Mouse (Mus musculus): Measurements from ENCODE around the gene Cdip1.
"Not testable (repeated sequence)": the region's sequence is repeated elsewhere in the genome, so short reads cannot be mapped to it uniquely, and the experiment has no call there.

The Cdip1 gene

DNA sequence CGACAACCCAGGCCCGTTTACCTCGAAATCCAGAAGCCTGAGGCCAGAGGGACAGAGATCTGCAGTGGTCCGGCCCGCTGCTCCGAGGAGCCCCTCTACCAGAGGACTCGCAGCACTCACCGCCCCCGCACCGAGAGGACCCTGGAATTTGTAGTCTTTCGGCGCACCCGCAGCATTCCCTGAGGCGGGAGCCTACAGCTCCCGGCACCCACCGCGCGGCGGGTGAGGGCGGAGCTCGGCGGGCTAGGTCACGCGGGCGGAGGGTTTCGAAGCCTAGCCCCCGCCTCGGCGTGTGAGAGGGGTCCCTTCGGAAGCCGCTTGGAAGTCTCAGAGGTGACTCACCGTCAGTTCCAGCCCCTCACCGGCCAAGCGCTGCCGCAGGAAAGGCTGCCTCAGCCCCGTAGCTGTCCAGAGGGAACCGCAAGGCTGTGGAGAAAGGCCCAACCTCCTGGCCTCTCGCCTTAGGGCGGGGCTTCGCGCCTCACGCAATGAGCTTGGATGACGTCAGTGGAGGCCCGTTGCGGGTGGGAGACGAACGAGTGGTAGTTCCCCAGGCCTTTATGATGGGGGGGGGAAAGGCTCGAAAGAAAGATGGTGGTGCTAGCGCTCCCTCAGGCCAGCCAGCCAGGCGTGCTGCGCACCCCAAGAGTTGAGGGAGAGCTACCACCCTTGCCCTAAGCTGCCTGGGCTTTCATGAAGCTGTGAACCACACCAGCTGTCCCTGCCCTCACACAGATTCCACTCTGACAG is at the start of gene Cdip1:
TSS of gene Cdip1 (minus strand) at position 483 of the 750 bp plus-strand sequence.
- DNase-seq = peak; percentile 98

DNA sequence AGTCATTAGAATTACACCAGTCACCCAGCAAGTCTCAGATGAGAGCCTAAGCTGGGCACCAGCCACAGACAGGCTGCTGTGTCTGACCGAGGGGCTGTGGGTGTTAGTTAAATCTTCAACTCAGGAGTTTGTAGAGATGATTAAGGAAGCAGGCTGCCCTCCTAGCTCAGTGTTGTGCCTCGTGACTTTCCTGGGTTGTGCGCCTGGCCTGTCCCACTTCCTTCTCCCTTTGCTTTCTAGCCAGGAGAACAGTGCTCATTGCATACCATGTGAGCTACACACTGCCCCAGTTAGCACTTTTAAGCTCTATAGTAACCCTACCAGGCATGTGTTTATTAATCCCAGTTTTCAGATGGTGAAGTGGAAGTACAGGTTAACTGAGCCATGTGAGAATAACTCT is 49.5 kb upstream of the Cdip1 start:
- no peak for DNase-seq

DNA sequence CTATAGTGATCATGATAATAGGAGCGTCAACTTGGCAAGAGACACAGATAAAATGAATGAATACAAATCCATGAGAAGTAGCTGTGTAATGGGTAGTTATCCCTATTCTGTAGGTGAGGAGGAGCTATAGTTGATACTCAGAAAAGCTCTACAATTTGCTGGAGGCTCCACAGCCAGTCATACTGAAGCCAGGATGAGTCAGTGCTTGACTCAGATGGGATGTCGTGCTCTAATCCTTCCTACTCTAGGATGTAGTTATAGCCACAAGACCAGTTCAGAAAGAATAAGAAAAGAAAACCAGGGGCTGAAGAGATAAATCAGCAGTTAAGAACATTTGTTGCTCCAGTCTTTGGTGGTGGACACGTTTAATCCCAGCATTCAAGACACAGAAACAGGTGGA is 47.5 kb upstream of the Cdip1 start:
- no peak for DNase-seq

DNA sequence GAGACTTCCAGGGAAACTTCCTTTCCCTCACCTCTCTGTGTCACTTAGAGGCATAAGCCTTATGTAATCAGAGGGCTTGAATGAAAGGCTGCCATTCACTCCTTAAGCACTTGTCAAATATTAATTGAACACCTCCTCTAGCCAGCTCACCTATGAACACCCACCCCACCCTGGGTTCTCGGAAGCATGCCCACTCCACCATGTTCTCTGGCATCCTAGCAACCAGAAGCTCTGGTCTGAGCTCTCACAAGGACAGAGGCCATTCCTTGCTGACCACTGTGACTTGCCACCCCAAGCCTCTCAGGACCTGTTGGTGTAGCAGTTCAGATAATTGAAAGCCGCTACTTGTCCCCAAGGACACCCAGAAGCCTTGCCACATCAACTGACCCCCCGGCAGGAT is 45.1 kb upstream of the Cdip1 start, which contains the start of gene 4930562C15Rik:
TSS of gene 4930562C15Rik (plus strand) at position 226 of the 400 bp plus-strand sequence.
- peak; percentile 14 for DNase-seq

DNA sequence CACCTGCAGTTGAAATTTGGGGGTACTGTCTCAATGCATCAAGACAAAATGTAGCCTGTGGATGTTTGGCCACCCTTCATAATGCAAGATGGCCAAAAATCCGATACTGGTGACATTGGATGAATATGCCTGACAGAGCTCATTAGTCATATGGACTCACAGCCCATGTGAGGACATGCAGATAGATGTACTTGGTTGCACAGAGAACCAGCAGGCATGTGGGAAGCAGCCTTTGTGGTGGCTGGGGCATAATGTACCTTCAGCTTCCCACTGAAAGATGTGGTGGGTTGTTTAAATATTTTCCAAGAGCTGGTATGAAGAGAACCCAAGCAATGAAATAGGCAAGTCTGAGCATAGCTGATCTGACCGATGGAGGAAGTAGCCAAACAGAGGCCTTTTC is 43.8 kb upstream of the Cdip1 start:
- DNase-seq = no peak

DNA sequence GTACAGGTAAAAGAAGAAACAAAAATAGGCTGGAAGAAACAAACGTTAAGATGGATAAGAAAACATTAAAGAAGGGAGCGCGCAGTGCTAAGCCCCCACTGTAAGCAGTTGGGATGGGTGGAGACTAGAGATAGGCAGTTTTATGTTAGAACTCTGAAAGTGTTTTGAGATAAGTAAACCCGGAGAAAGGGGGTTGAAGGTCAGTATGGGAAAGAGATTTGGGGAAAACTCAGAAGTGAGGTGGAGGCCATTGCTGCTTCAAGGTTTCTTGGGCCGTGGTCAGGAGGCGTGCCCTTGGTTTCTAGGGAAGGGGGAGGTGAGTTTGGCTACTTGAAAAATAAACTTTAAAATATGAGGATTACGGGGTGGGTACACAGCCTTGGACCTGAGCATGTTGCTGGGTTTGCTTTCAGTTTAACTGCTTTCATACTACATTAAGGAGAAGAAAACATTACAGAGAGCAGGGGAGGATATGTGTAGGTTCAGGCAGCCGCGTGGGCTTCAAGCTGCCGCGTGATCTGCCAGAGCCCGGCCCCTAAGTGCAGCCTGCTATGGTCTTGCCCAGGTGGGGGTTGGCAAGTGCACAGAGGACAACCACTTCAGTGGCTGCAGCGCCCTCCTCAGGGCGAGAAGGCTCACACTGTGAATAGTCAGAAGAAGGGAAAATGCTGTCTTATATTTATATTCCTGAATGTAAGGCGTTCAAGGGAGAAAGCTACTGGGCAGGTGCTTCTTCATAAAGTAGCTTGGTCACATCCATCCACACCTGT is 41.7 kb upstream of the Cdip1 start:
- DNase-seq = no peak

DNA sequence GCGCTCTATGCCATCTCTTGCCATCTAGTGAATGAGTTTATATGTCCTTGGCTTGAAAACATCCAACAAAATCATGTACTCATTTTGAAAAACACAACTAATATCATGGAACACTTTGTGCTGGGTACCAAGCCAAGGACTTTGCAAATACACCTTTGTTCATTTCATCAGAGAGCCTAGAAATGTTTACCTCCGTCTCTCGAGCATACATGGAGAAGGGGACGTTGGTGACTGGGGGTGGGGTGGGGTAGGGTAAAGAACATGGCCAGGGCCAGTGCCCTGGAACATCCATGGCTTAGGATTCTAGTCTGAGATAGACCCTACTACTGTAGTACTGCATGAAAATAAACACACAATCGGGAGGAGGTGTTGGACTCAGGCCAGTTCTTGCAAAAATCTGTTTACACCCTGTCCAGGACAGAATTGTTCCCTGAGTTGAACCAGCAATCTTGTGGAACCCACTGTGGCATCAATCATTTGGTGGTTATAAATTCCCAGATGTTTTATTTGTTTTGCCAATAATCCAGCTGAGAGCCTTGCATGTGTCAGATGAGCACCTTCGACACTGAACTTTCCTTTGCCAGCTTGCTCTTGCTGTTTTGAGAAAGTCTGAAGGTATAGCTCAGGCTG is 39.3 kb upstream of the Cdip1 start:
- no peak for DNase-seq

DNA sequence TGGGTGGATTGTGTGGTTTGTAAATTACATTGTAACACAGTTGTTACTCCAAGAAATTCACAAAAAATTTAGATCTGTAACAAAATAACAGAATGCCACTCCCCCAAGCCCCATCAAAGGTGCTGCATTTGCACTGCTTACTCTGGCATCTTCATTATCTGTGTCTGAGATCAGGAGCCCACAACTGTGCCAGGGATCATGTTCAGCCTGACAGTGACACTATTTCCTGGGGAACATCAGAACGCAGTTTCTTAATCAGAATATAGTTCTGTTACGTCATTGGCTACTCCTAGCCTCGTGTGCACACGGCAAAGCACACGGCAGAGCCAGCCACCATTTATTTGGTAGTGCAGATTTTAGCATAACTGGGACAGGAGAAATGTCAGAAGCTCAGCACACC is 37.5 kb upstream of the Cdip1 start:
- no peak for DNase-seq

DNA sequence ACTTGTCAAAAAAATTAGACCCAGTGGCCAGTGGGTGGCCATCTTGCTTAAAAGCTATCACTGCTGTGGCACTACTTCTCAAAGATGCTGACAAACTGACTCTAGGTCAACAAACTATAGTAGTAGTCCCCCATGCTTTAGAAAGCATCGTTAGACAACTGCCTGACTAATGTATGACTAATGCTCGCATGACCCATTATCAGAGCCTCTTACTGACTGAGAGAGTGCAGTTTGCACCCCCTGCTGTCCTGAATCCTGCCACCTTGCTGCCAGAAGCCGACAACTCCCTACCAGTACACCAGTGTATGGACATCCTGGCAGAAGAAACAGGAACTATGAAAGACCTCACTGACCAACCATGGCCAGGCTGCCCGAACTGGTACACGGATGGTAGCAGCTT is 34.4 kb upstream of the Cdip1 start:
- not testable (repeated sequence) for DNase-seq

DNA sequence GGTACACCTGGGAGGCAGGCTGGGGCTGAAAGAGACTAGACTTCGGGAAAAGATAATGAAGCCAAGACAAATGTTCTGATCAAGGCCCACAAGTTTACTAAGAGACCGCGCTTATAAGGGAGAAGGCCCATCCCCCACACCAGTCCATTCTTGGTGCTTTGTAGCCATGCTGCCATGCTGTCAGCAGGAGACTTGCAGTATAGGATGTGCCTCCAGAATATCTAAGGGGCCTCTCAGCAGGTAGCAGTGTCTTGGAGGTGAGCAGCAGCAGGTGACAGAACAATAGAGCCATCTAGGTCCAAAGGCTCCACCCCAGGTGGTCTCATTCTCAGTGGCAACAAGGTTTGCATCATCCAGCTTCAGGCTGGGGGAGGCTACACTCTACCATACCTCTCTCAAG is 28.3 kb upstream of the Cdip1 start:
- DNase-seq = no peak

DNA sequence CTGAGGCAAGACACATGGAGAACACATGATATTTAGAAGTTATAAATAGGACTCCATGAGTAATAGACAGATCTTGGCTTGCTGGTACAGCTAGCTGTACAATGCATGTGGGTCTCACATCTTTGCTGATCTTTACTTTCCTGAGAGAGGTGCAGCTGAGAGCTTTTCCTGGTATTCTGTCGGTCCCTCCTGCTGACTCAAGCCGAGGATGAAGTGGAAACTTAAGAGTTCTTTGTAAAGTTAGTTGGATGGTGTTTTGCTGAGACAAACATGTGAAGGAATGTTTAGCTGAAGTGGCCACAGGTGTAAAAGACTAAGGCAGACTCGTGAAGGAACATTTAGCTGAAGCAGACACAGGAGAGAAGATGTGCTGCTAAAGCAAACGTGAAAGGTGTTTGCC is 6.5 kb upstream of the Cdip1 start:
- no peak for DNase-seq

DNA sequence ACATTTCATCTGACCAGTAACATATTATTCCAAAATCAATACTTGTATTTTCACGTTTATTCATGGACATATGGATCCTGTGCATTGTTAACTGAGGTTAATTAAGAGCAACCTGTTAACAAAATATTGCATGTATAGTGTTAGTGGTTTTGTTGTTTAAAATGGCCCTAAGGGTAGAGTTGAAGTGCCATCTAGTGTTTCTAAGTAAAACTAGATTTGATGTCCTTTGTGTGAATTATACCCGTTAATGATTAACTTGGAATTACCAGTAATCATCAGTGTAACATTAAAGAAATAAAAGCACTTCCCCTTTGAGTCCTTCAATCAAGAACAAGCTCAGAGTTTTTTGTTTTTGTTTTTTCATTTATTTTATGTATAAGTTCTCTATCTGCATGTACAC is 1.2 kb upstream of the Cdip1 start:
- DNase-seq = no peak

DNA sequence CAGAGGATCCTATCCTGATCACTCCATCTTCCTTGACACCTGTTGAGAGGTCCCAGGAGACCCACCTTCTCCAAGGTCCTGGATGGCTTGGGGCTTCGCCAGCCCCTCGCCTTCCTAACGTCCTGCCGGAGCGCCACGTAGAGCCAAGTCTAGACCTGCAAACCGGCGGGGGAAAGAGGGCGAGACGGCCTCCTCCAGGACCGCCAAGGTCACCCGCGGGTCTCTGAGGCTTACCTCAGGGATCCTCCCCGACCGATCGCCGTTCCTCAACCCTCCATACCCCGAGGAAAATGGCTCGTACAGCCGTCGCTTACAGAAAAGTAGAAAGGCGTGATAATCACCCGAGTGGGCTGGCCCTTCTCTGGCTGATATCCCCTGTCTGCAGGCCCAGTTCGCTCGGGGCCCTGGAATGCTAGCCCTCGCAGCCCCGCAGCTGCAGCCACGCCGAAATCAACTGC is 752 bp downstream of the Cdip1 start:
- DNase-seq = no peak

DNA sequence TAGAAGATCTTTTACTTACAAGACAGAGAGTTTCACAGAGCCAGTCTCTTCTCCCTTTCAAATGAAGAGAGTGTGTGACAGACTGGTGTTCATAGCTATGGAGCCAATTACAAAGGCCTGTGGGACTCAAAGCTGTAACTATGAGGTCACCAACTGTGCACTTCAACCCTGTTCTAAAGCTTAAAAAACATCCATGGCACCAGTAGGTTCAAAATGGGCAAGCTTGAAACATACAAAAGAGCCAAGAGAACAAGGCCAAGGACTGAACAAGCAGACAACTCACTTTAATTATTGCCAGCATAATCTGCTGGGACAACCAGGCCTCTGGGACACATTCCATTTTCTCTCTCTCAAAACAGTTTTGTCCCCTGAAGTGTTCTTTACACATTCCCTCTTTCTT is 1.9 kb downstream of the Cdip1 start:
- DNase-seq = no peak

DNA sequence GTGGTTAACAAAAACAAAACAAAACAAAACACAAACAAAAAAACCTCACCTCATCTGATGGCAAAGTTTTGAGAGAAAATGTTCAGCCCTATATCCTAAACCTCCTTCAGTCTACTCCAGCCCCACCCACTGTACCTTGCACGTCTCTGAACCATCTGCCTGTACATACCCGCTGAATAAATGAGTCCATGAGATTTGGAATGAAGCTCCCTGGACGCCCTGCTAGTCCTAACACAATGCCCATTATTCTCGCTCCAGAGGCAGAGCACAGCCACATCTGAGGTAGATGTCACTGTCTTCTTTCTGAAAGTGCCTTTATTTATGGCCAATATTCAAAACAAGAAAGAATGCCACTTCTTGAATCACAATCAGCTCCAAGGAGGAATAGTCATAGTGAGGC is 4.4 kb downstream of the Cdip1 start:
- DNase-seq = no peak

DNA sequence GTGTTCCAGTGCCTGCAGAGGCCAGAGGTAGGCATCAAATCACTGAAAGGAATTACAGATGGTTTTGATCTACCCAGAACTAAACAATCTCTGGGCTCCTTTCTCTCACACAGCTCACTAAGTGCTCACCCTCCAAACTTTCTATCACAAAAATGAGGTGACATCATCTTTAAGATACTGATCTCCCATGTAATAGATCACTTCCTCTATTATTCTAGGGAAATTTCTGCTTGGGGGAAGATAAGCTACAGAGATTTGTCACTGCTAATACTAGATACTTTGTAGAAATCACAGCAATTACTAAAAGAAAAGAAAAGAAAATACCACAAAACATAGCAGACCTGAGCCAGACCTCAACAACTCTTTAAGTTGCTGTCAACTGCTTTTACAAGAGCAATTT is 7.6 kb downstream of the Cdip1 start:
- DNase-seq = no peak

DNA sequence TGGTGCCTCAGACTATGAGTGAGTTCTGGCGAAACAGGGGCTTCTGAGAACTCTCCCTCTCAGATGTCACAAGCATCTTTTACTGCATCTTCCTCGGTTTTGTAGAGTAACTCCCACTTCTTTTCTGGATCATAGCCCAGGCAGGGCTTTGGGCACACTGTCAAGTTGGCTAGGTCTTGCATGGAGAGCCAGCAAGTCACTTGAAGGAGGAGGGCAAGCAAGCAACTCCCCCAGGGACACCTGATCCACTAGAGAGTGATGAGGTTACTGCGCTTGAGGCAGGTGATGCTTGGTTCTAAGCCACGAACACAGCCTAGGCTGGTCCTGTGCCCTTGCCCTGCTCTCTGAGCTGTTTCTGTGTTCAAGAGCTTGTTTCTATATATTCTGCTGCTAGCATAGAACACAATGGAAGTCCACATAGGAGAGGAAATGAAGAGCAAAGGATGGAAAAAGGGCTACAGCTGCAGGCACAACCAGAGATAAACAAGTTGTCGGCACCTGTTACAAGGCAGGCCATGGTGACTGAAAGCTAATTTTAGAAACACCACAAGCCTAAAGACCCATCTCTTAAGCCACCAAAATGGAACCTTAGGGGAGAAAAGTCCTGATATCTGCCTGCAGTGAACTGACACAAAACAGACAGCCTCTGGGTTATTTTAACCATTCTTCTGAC is 8.4 kb downstream of the Cdip1 start:
- DNase-seq = peak; percentile 74

DNA sequence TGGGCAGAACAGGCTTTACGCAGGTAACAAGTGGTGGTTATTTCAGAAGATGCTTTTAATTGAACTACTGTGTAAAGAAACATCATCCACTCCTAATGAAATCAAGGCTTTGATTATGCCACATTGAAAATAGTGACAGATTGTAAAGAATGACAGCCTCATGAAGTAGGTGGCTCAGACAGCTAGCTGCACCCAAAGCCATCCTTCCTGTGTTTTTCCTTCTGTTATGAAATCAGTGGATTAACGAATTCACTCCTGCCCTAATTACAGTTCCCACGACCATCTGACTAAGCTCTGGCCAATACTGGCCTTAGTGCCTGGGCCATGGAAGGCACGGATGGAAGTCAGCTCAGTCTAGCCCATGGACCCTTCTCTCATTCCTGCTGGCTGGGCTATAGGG is 11.2 kb downstream of the Cdip1 start:
- DNase-seq = no peak

DNA sequence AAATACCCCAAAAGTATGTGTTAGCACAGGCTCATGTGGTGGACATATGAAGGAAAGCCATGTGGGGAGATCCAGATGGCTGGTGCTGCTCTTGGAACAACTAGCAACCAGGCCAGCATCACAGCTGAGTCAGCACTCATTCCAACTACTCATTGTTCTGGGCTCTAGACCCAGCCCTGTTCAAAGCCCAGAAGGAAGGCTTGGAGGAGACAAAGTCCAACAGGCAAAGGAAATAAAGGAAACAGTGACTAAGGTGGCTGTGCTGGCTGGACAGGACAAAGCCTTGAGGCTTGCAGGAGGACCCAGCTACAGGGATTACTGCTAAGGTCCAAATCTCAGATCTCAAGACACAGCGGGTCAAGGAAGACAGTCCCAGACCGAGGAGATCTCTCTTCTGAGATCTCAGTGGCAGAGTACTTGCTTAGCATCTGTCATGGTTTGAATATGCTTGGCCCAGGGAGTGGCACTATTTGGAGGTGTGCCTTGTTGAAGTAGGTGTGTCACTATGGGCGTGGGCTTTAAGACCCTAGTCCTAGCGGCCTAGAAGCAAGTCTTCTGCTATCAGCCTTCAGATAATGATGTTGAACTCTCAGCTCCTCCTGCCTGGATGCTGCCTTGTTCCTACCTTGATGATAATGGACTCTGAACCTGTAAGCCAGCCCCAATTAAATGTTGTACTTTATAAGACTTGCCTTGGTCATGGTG is 12.0 kb downstream of the Cdip1 start:
- DNase-seq = peak; percentile 30

DNA sequence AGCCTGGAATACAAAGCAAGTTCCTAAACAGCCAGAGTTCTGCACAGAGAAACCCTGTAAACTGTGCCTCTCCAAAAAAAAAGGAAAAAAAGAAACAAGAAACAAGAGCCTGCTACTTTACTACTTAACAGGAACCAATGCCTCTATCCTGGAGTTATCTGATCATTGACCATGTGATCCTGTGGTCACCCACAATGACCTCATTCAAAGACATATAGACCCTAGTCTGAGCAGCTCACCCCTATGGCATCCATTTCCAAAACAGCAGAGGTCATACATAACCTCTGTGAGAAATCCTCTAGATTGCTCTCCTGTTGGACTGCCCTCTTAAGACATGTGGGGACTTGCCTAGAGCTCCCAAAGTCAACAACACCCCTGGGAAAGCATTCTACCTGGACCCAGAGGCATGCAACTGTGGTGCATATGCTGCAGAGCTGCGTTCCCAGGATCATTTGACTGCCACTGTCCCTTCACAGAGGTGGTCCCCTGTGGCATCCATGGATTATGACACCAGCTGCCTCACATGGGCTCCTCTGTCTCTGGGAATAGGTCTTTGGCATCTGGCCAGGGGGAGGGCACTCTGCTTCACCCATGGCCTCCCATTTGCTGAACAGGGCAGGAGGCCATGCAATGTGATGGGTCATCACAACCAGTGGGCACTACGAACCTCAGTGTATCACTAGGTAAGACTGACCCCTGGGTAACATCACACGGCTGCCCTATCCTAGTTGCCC is 12.8 kb downstream of the Cdip1 start:
- DNase-seq = peak; percentile 27

DNA sequence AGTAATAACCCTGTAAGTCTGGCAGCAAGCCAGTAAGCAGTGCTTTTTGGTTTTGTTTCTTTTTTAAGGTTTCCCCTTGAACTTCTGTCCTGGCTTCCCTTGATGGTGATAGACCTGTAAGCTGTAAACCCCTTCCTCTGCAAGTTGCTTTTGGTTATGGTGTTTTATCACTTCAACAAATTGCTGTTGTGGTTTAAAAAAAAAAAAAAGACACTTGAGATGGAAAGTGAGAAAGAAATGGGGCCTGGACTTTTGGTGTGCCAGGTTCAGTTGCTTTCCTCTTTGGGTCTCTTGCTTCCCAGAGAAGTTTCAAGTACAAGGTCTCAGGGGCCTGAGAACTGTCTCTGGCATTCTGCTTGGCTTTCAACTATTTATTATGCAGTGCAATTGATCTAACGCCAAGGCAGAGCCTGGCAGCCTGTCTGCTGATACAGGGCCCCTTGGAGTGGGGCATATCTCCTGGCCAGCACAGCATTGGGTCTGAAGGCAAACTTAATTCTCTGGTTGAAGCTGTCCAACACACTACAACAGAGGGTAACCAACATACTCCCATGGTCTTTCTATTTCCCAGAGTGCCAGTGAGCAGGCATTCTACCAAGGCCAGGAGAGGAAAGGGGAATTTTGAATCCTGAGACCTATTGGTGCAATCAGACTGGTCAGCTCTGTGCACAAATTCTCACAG is 16.7 kb downstream of the Cdip1 start:
- DNase-seq = no peak

Data from kidney, adult 18-20 months (tissue).